Mouse (Mus musculus): ENCODE data around the gene Gjb3. TPM values are rescaled to one million over a fixed set of nuclear protein-coding genes. Genes with fewer than 3 reads are reported as not detected.

Gjb3 gene
- polyA plus RNA-seq, 1 experiment from 2014 or later = 20.8 TPM

Other genes starting within 250 kb of the Gjb3 start
- gene Tmem35b, start 207.2 kb downstream of the Gjb3 start, polyA plus RNA-seq (2015; fragmentation: Nextera tagmentation; extraction: Ambion mirVana) = 12.2 and 13.0 TPM in 2 replicates
- gene Dlgap3, start 161.6 kb downstream of the Gjb3 start, polyA plus RNA-seq (2015; fragmentation: Nextera tagmentation; extraction: Ambion mirVana) = 0.56 and 0.63 TPM in 2 replicates
- gene Smim12, start 87.1 kb downstream of the Gjb3 start, polyA plus RNA-seq (2015; fragmentation: Nextera tagmentation; extraction: Ambion mirVana) = 53.0 and 53.1 TPM in 2 replicates
- 16.7 and 23.5 TPM in 2 replicates for gene Gja4, start 16.8 kb downstream of the Gjb3 start, polyA plus RNA-seq (2015; fragmentation: Nextera tagmentation; extraction: Ambion mirVana)
- 3.6 and 4.6 TPM in 2 replicates for gene Gjb4, start 23.2 kb upstream of the Gjb3 start, polyA plus RNA-seq (2015; fragmentation: Nextera tagmentation; extraction: Ambion mirVana)
- gene Gjb5, start 27.3 kb upstream of the Gjb3 start, polyA plus RNA-seq (2015; fragmentation: Nextera tagmentation; extraction: Ambion mirVana) = 3.8 and 4.2 TPM in 2 replicates